Mouse (Mus musculus) myocyte (in vitro differentiated cells): ENCODE data around the gene Naa35. TPM values are rescaled to one million over a fixed set of nuclear protein-coding genes. Genes with fewer than 3 reads are reported as not detected.

Source experiments
- H3K27me3 ChIP-seq: one replicate; pipeline ENCODE4 v1.6.1; 2011; ENCODE audit not compliant: control insufficient read depth, insufficient read depth, insufficient read length
- H3K36me3 ChIP-seq: one replicate; pipeline ENCODE4 v1.6.1; 2011; ENCODE audit not compliant: control insufficient read depth, insufficient read depth
- H3K4me2 ChIP-seq: one replicate; pipeline ENCODE4 v1.6.1; 2011; ENCODE audit warnings: low read depth, control low read depth
- H3K4me3 ChIP-seq: one replicate; pipeline ENCODE4 v1.5.1; 2011; ENCODE audit warnings: mild to moderate bottlenecking, control low read depth, moderate library complexity
- H3K79me2 ChIP-seq: one replicate; pipeline ENCODE4 v1.6.1; 2011; ENCODE audit not compliant: control insufficient read depth, insufficient read depth
- H3ac ChIP-seq: one replicate; pipeline ENCODE4 v1.6.1; 2011; ENCODE audit not compliant: control insufficient read depth, insufficient read length
- CEBPB ChIP-seq: IDR thresholded peaks from 2 replicates; pipeline ENCODE4 v1.6.1; 2011; ENCODE audit warnings: mild to moderate bottlenecking, moderate library complexity; ENCODE audit not compliant: poor library complexity, insufficient read depth, severe bottlenecking
- E2F4 ChIP-seq: IDR thresholded peaks from one replicate; pipeline ENCODE4 v1.6.1; 2011; ENCODE audit warnings: mild to moderate bottlenecking, control low read depth, moderate library complexity; ENCODE audit not compliant: insufficient read depth
- MAX ChIP-seq: IDR thresholded peaks from one replicate; pipeline ENCODE4 v1.6.1; 2011; ENCODE audit warnings: low read depth, mild to moderate bottlenecking, control low read depth
- MYOD1 ChIP-seq, 3 experiments: IDR thresholded peaks; one replicate each; pipeline ENCODE4 v1.6.1; 2011; ENCODE audit warnings: control low read depth in 2 of 3, low read depth in 2 of 3, mild to moderate bottlenecking in 2 of 3, moderate library complexity in 1 of 3; ENCODE audit not compliant: insufficient read length in 2 of 3, control insufficient read depth in 1 of 3
- MYOG ChIP-seq, 3 experiments: IDR thresholded peaks; one replicate each; pipeline ENCODE4 v1.6.1; 2011; ENCODE audit warnings: control low read depth in 2 of 3, low read depth in 2 of 3, mild to moderate bottlenecking in 2 of 3; ENCODE audit not compliant: insufficient read length in 2 of 3, control insufficient read depth in 1 of 3, insufficient read depth in 1 of 3
- POLR2A ChIP-seq: IDR thresholded peaks from one replicate; pipeline ENCODE4 v1.6.1; 2011; ENCODE audit warnings: low read depth, mild to moderate bottlenecking, control low read depth, moderate library complexity; ENCODE audit not compliant: insufficient read length
- POLR2AphosphoS2 ChIP-seq: IDR thresholded peaks from one replicate; pipeline ENCODE4 v1.6.1; 2011; ENCODE audit warnings: low read depth, control low read depth; ENCODE audit not compliant: insufficient read length
- REST ChIP-seq: IDR thresholded peaks from one replicate; pipeline ENCODE4 v1.6.1; 2011; ENCODE audit warnings: mild to moderate bottlenecking, control low read depth, moderate library complexity; ENCODE audit not compliant: insufficient read depth, insufficient read length
- SRF ChIP-seq: IDR thresholded peaks from one replicate; pipeline ENCODE4 v1.6.1; 2011; ENCODE audit warnings: low read depth; ENCODE audit not compliant: control insufficient read depth, insufficient read length
- TCF12 ChIP-seq: IDR thresholded peaks from one replicate; pipeline ENCODE4 v1.6.1; 2011; ENCODE audit warnings: mild to moderate bottlenecking, control low read depth; ENCODE audit not compliant: poor library complexity, insufficient read depth, severe bottlenecking
- TCF3 ChIP-seq: IDR thresholded peaks from one replicate; pipeline ENCODE4 v1.6.1; 2011; ENCODE audit warnings: low read depth, control low read depth; ENCODE audit not compliant: insufficient read length
- USF1 ChIP-seq: IDR thresholded peaks from one replicate; pipeline ENCODE4 v1.6.1; 2011; ENCODE audit warnings: low read depth, mild to moderate bottlenecking, control low read depth, moderate library complexity
- polyA plus RNA-seq: library from polyadenylated mRNA; unstranded; fragments of >200 nt; fragmentation: generic; extraction: Trizol; gene quantifications from one replicate; pipeline ENCODE4 v1.2.1, GENCODE M21; 2012; ENCODE audit warnings: missing spikeins

The Naa35 gene
- polyA plus RNA-seq, 1 experiment = 32.3 TPM

GRCm38 (mm10) chr13:59571107-59571506, 14.0 kb upstream of the Naa35 start:
- TF ChIP-seq TCF3 = no peak
- no peak for TF ChIP-seq MAX
- peaks cover 21% of the 10 kb centered on the region for H3K27me3 ChIP-seq
- no peak overlapping the region for H3ac ChIP-seq
- no peaks in the 10 kb centered on the region for H3K36me3 ChIP-seq
- no peaks in the 10 kb centered on the region for H3K79me2 ChIP-seq
- H3K4me3 ChIP-seq = no peak overlapping the region
- no peak overlapping the region for H3K4me2 ChIP-seq

DNA sequence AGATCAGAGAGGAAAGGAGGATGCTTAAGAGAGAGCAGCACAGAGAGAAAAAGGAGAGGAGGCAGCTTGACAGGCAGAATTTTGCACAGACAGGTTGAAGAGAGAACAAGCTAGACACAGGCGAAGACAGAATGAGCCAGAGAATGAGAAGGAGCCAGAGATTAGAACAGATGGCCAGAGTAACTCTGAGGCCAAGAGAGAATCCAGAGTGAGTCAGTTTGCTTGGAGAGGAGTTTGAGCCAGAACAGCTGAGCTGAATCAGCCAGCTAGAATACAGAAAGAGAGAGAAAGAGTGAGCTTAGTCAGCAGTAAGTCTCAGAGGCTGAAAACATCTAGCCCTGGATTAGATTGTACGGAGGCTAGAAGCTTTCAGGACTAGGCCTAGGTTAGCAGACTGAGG, 12.5 kb upstream of the Naa35 start:
- TF ChIP-seq TCF12 (no peak), POLR2AphosphoS2 (no peak), REST (no peak), POLR2A (no peak), MYOD1 (IDR thresholded peaks at IDR 0.05; ENCODE audit: control insufficient read depth in 1 of 3, insufficient read length in 2 of 3, low read depth in 2 of 3) (peak in 1 of 3 experiments; percentile 8), USF1 (no peak), MYOG (IDR thresholded peaks at IDR 0.05; ENCODE audit: control insufficient read depth in 1 of 3, insufficient read depth in 1 of 3, insufficient read length in 2 of 3, low read depth in 2 of 3) (peak in 1 of 3 experiments; percentile 82), MAX (no peak)
- H3K27me3 ChIP-seq = peaks cover 16% of the 10 kb centered on the region
- no peak overlapping the region for H3K4me2 ChIP-seq
- no peak overlapping the region for H3K4me3 ChIP-seq
- H3K79me2 ChIP-seq = no peaks in the 10 kb centered on the region
- H3K36me3 ChIP-seq = no peaks in the 10 kb centered on the region
- no peak overlapping the region for H3ac ChIP-seq

DNA sequence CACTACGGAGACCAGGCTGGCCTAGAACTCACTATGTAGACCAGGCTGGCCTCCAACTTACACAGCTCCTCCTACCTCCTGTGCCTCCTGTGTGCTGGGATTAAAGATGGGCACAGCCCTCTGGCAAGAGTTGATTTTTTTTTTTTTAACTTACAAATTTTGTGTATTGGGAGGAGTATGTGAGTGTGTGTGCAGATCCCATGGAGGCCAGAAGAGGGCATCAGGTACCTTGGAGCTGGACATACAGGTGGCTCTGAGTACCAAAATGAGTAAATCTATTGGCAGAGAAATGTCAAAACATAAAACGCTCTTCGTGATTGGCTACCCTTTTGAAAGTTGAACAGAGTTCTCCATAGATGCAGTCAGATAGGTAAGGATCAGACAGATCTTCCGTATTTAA, 4.1 kb upstream of the Naa35 start:
- H3ac ChIP-seq = no peak overlapping the region
- no peak overlapping the region for H3K4me3 ChIP-seq
- H3K36me3 ChIP-seq = no peaks in the 10 kb centered on the region
- TF ChIP-seq MAX = no peak
- no peak for TF ChIP-seq CEBPB
- no peak for TF ChIP-seq SRF
- no peak for TF ChIP-seq REST
- TF ChIP-seq MYOD1 (IDR thresholded peaks at IDR 0.05; ENCODE audit: control insufficient read depth in 1 of 3, insufficient read length in 2 of 3, low read depth in 2 of 3) = no peak
- no peak for TF ChIP-seq TCF3
- TF ChIP-seq E2F4 = no peak
- no peak for TF ChIP-seq USF1
- no peak for TF ChIP-seq POLR2AphosphoS2
- no peak for TF ChIP-seq POLR2A
- TF ChIP-seq TCF12 = no peak
- no peak for TF ChIP-seq MYOG (IDR thresholded peaks at IDR 0.05; ENCODE audit: control insufficient read depth in 1 of 3, insufficient read depth in 1 of 3, insufficient read length in 2 of 3, low read depth in 2 of 3)
- no peak overlapping the region for H3K4me2 ChIP-seq
- H3K79me2 ChIP-seq = peaks cover 4% of the 10 kb centered on the region
- no peaks in the 10 kb centered on the region for H3K27me3 ChIP-seq

DNA sequence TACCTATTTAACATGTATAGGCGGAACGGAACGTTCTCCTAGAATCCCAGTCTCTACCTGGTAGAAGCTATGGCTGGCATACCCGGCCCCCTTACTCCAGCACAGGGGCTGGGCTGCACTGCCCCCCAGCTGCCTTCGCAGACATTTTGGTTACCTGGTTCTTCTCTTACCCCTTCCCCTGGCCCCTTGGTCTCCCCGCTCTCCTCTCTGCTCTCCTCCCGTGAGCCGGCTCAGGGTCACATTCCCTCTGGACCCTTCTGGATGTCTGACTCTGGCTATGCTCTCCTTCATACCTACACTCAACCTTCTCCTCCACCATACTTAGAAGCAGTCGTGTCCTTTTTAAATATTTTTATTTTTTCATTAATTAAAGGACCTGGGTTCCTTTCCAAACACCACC, 578 bp upstream of the Naa35 start:
- Histone ChIP-seq H3K4me2 (peak overlapping the region; percentile 87), H3K36me3 (peaks cover 4% of the 10 kb centered on the region), H3K4me3 (peak overlapping the region; percentile 41), H3K27me3 (no peaks in the 10 kb centered on the region), H3ac (no peak overlapping the region), H3K79me2 (peaks cover 19% of the 10 kb centered on the region)
- no peak for TF ChIP-seq TCF3
- TF ChIP-seq CEBPB = no peak
- no peak for TF ChIP-seq MYOD1 (IDR thresholded peaks at IDR 0.05; ENCODE audit: control insufficient read depth in 1 of 3, insufficient read length in 2 of 3, low read depth in 2 of 3)
- TF ChIP-seq TCF12 = no peak
- no peak for TF ChIP-seq POLR2A
- TF ChIP-seq MAX = no peak
- TF ChIP-seq MYOG (IDR thresholded peaks at IDR 0.05; ENCODE audit: control insufficient read depth in 1 of 3, insufficient read depth in 1 of 3, insufficient read length in 2 of 3, low read depth in 2 of 3) = no peak
- no peak for TF ChIP-seq REST
- TF ChIP-seq SRF = no peak
- TF ChIP-seq USF1 = no peak
- no peak for TF ChIP-seq POLR2AphosphoS2
- no peak for TF ChIP-seq E2F4

GRCm38 (mm10) chr13:59585648-59586005, 568 bp downstream of the Naa35 start:
- Histone ChIP-seq H3K36me3 (peaks cover 14% of the 10 kb centered on the region), H3K79me2 (peaks cover 28% of the 10 kb centered on the region), H3K4me2 (peak overlapping the region; percentile 85), H3ac (peak overlapping the region; percentile 75), H3K27me3 (no peaks in the 10 kb centered on the region), H3K4me3 (peak overlapping the region; percentile 41)
- TF ChIP-seq MYOG (IDR thresholded peaks at IDR 0.05; ENCODE audit: control insufficient read depth in 1 of 3, insufficient read depth in 1 of 3, insufficient read length in 2 of 3, low read depth in 2 of 3) (no peak), TCF3 (no peak), CEBPB (no peak), E2F4 (no peak)

GRCm38 (mm10) chr13:59587201-59587600, 2.1 kb downstream of the Naa35 start:
- H3ac ChIP-seq = no peak overlapping the region
- no peaks in the 10 kb centered on the region for H3K27me3 ChIP-seq
- TF ChIP-seq TCF12 = no peak
- TF ChIP-seq REST = no peak
- TF ChIP-seq MYOG (IDR thresholded peaks at IDR 0.05; ENCODE audit: control insufficient read depth in 1 of 3, insufficient read depth in 1 of 3, insufficient read length in 2 of 3, low read depth in 2 of 3) = no peak
- TF ChIP-seq POLR2A = no peak
- TF ChIP-seq POLR2AphosphoS2 = no peak
- TF ChIP-seq MAX = no peak
- TF ChIP-seq MYOD1 (IDR thresholded peaks at IDR 0.05; ENCODE audit: control insufficient read depth in 1 of 3, insufficient read length in 2 of 3, low read depth in 2 of 3) = no peak
- TF ChIP-seq E2F4 = no peak
- TF ChIP-seq CEBPB = no peak
- TF ChIP-seq USF1 = no peak
- no peak for TF ChIP-seq SRF
- H3K79me2 ChIP-seq = peaks cover 28% of the 10 kb centered on the region
- H3K4me3 ChIP-seq = no peak overlapping the region
- peaks cover 19% of the 10 kb centered on the region for H3K36me3 ChIP-seq
- peak overlapping the region; percentile 6 for H3K4me2 ChIP-seq
